Mouse (Mus musculus): ENCODE measurements around the gene Aebp1.

- no peak for TF ChIP-seq POLR2A (IDR thresholded peaks at IDR 0.05; ENCODE audit: insufficient read length, low read depth)
- TF ChIP-seq POLR2AphosphoS2 (IDR thresholded peaks at IDR 0.05; ENCODE audit: insufficient read length, low read depth): no peak
- TF ChIP-seq E2F4 (IDR thresholded peaks at IDR 0.05; ENCODE audit: insufficient read depth): no peak
- no peak for TF ChIP-seq MAX (IDR thresholded peaks at IDR 0.05; ENCODE audit: low read depth)
- no peak for TF ChIP-seq TCF3 (IDR thresholded peaks at IDR 0.05; ENCODE audit: insufficient read length, low read depth)
- no peak for TF ChIP-seq USF1 (IDR thresholded peaks at IDR 0.05; ENCODE audit: low read depth)
- TF ChIP-seq SRF (IDR thresholded peaks at IDR 0.05; ENCODE audit: control insufficient read depth, insufficient read length, low read depth): no peak
- no peak for TF ChIP-seq REST (IDR thresholded peaks at IDR 0.05; ENCODE audit: insufficient read depth, insufficient read length)
These were observed 39.6 kb downstream of the Aebp1 start for GRCm38 (mm10) chr11:5901320-5901719.

Data from myocyte (in vitro differentiated cells).